Mouse (Mus musculus): ENCODE measurements around the gene Lars2. TPM values are rescaled to one million over a fixed set of nuclear protein-coding genes. Genes with fewer than 3 reads are reported as not detected.
"Not testable (repeated sequence)": the region's sequence is repeated elsewhere in the genome, so short reads cannot be mapped to it uniquely, and the experiment has no call there.

Lars2 gene
- polyA plus RNA-seq, 2 experiments: 230 to 1,005 TPM

- no peak for TF ChIP-seq CTCF (IDR thresholded peaks at IDR 0.05; ENCODE audit: low read depth)
- H3K9me3 ChIP-seq (ENCODE audit: control insufficient read depth, low read length): no peaks in the 10 kb centered on the region
- peaks cover 4% of the 10 kb centered on the region; the same call in 1 of the 2 replicates for H3K36me3 ChIP-seq (replicated peaks; ENCODE audit: control insufficient read depth, insufficient read depth, low read depth)
- H3K4me1 ChIP-seq (replicated peaks; ENCODE audit: control insufficient read depth in 2 of 2, insufficient read depth in 2 of 2, low read length in 1 of 2): 0 out of 4 replicates have a peak, but pooled peaks cover 0 to 2% of the 10 kb centered on the region in 2 experiments
- H3K27ac ChIP-seq: no peak overlapping the region
- H3K4me2 ChIP-seq (ENCODE audit: low read depth): no peak overlapping the region
- no peaks in the 10 kb centered on the region for H3K27me3 ChIP-seq (ENCODE audit: control insufficient read depth, insufficient read depth, low read length)
- ATAC-seq (ENCODE audit: insufficient read depth) (no peak), DNase-seq (ENCODE audit: low read depth in 3 of 3, low spot score in 3 of 3) (no peak)
- no peak overlapping the region for H3K4me3 ChIP-seq (ENCODE audit: insufficient read depth in 1 of 2, low read depth in 2 of 2, low read length in 2 of 2)
- 46% methylated on average over 5 of the region's 5 CpGs for WGBS (ENCODE audit: insufficient replicate concordance)
- no peak overlapping the region for H3K9ac ChIP-seq (replicated peaks)
Measured at GRCm38 (mm10) chr9:123440230-123441058, 73.7 kb downstream of the Lars2 start.

- 87% methylated on average over 2 of the region's 3 CpGs for WGBS (ENCODE audit: insufficient replicate concordance)
- not testable (repeated sequence) for H3K27ac ChIP-seq; H3K9ac ChIP-seq (replicated peaks); DNase-seq (ENCODE audit: low read depth in 3 of 3, low spot score in 3 of 3); H3K36me3 ChIP-seq (replicated peaks; ENCODE audit: control insufficient read depth, insufficient read depth, low read depth); H3K4me3 ChIP-seq (ENCODE audit: insufficient read depth in 1 of 2, low read depth in 2 of 2, low read length in 2 of 2); ATAC-seq (ENCODE audit: insufficient read depth); H3K4me2 ChIP-seq (ENCODE audit: low read depth); H3K4me1 ChIP-seq (replicated peaks; ENCODE audit: control insufficient read depth in 2 of 2, insufficient read depth in 2 of 2, low read length in 1 of 2); H3K27me3 ChIP-seq (ENCODE audit: control insufficient read depth, insufficient read depth, low read length); H3K9me3 ChIP-seq (ENCODE audit: control insufficient read depth, low read length)
- peak; percentile 37 for TF ChIP-seq CTCF (IDR thresholded peaks at IDR 0.05; ENCODE audit: low read depth)
Measured at GRCm38 (mm10) chr9:123447101-123447500, 80.4 kb downstream of the Lars2 start.

- Histone ChIP-seq H3K27me3 (ENCODE audit: control insufficient read depth, insufficient read depth, low read length) (no peaks in the 10 kb centered on the region), H3K9ac (replicated peaks) (no peak overlapping the region), H3K9me3 (ENCODE audit: control insufficient read depth, low read length) (no peaks in the 10 kb centered on the region), H3K4me1 (replicated peaks; ENCODE audit: control insufficient read depth in 2 of 2, insufficient read depth in 2 of 2, low read length in 1 of 2) (no peaks in the 10 kb centered on the region), H3K4me3 (ENCODE audit: insufficient read depth in 1 of 2, low read depth in 2 of 2, low read length in 2 of 2) (no peak overlapping the region), H3K36me3 (replicated peaks; ENCODE audit: control insufficient read depth, insufficient read depth, low read depth) (no peaks in the 10 kb centered on the region), H3K4me2 (ENCODE audit: low read depth) (no peak overlapping the region), H3K27ac (no peak overlapping the region)
- no peak for ATAC-seq (ENCODE audit: insufficient read depth)
- no peak for DNase-seq (ENCODE audit: low read depth in 3 of 3, low spot score in 3 of 3)
- TF ChIP-seq EP300 (IDR thresholded peaks at IDR 0.05; ENCODE audit: low read depth) (no peak), CTCF (IDR thresholded peaks at IDR 0.05; ENCODE audit: low read depth) (no peak)
Measured at GRCm38 (mm10) chr9:123448594-123448993, 81.9 kb downstream of the Lars2 start.

- TF ChIP-seq EP300 (IDR thresholded peaks at IDR 0.05; ENCODE audit: low read depth): no peak
- TF ChIP-seq CTCF (IDR thresholded peaks at IDR 0.05; ENCODE audit: low read depth): peak; percentile 78
- peak in 1 of 3 experiments; percentile 28 for DNase-seq (ENCODE audit: low read depth in 3 of 3, low spot score in 3 of 3)
- 37% methylated on average over 2 of the region's 2 CpGs for WGBS (ENCODE audit: insufficient replicate concordance)
- H3K27ac ChIP-seq: no peak overlapping the region
- ATAC-seq (ENCODE audit: insufficient read depth): no peak
- H3K27me3 ChIP-seq (ENCODE audit: control insufficient read depth, insufficient read depth, low read length): no peaks in the 10 kb centered on the region
- no peak overlapping the region for H3K4me3 ChIP-seq (ENCODE audit: insufficient read depth in 1 of 2, low read depth in 2 of 2, low read length in 2 of 2)
- H3K4me1 ChIP-seq (replicated peaks; ENCODE audit: control insufficient read depth in 2 of 2, insufficient read depth in 2 of 2, low read length in 1 of 2): no peaks in the 10 kb centered on the region
- H3K9ac ChIP-seq (replicated peaks): no peak overlapping the region
- no peaks in the 10 kb centered on the region for H3K36me3 ChIP-seq (replicated peaks; ENCODE audit: control insufficient read depth, insufficient read depth, low read depth)
- no peaks in the 10 kb centered on the region for H3K9me3 ChIP-seq (ENCODE audit: control insufficient read depth, low read length)
- no peak overlapping the region for H3K4me2 ChIP-seq (ENCODE audit: low read depth)
Measured at GRCm38 (mm10) chr9:123450174-123450573, 83.4 kb downstream of the Lars2 start.

GRCm38 (mm10) chr9:123451772-123452171 is 85.0 kb downstream of the Lars2 start:
- no peaks in the 10 kb centered on the region for H3K36me3 ChIP-seq (replicated peaks; ENCODE audit: control insufficient read depth, insufficient read depth, low read depth)
- DNase-seq (ENCODE audit: low read depth in 3 of 3, low spot score in 3 of 3) (no peak), ATAC-seq (ENCODE audit: insufficient read depth) (no peak)
- no peak overlapping the region for H3K9ac ChIP-seq (replicated peaks)
- H3K4me3 ChIP-seq (ENCODE audit: insufficient read depth in 1 of 2, low read depth in 2 of 2, low read length in 2 of 2): no peak overlapping the region
- no peaks in the 10 kb centered on the region for H3K9me3 ChIP-seq (ENCODE audit: control insufficient read depth, low read length)
- 37% methylated on average over 3 of the region's 3 CpGs for WGBS (ENCODE audit: insufficient replicate concordance)
- TF ChIP-seq CTCF (IDR thresholded peaks at IDR 0.05; ENCODE audit: low read depth) (no peak), EP300 (IDR thresholded peaks at IDR 0.05; ENCODE audit: low read depth) (no peak)
- no peak overlapping the region for H3K4me2 ChIP-seq (ENCODE audit: low read depth)
- no peak overlapping the region for H3K27ac ChIP-seq
- peaks cover 0 to under 1% of the 10 kb centered on the region in 2 experiments; a peak in 1 of 4 replicates for H3K4me1 ChIP-seq (replicated peaks; ENCODE audit: control insufficient read depth in 2 of 2, insufficient read depth in 2 of 2, low read length in 1 of 2)
- no peaks in the 10 kb centered on the region for H3K27me3 ChIP-seq (ENCODE audit: control insufficient read depth, insufficient read depth, low read length)

All from liver, embryonic 14.5 days (tissue).